Mouse (Mus musculus) telencephalon, adult 2 months (tissue): Measurements from ENCODE around the gene Slc35d3.
A peak's percentile ranks its signal among the peaks of the same experiment; 100 is the strongest.

ENCODE experiments used
- DNase-seq: peaks from one replicate; pipeline ENCODE4 v3.0.0-alpha.2; 2011; ENCODE audit warnings: low read depth, low spot score

The Slc35d3 gene

GRCm38 (mm10) chr10:19850998-19851691, at the start of gene Slc35d3:
Gene Slc35d3 (minus strand): TSS chr10:19851459.
- no peak for DNase-seq

GRCm38 (mm10) chr10:19900191-19900590, 48.9 kb upstream of the Slc35d3 start:
- DNase-seq = no peak

- peak; percentile 24 for DNase-seq
Observed at GRCm38 (mm10) chr10:19893976-19894375, 42.7 kb upstream of the Slc35d3 start.

GRCm38 (mm10) chr10:19893146-19893545, 41.9 kb upstream of the Slc35d3 start:
- DNase-seq = no peak

GRCm38 (mm10) chr10:19891686-19892085, 40.4 kb upstream of the Slc35d3 start:
- DNase-seq = no peak

- DNase-seq = peak; percentile 32
Observed at GRCm38 (mm10) chr10:19889908-19890307, 38.6 kb upstream of the Slc35d3 start.

- DNase-seq = no peak
Observed at GRCm38 (mm10) chr10:19886249-19886648, 35.0 kb upstream of the Slc35d3 start.

- no peak for DNase-seq
Observed at GRCm38 (mm10) chr10:19884409-19884808, 33.1 kb upstream of the Slc35d3 start.

GRCm38 (mm10) chr10:19880437-19880836, 29.2 kb upstream of the Slc35d3 start:
- DNase-seq = no peak

GRCm38 (mm10) chr10:19879161-19879560, 27.9 kb upstream of the Slc35d3 start:
- DNase-seq = no peak

- DNase-seq = no peak
Observed at GRCm38 (mm10) chr10:19877679-19878078, 26.4 kb upstream of the Slc35d3 start.

GRCm38 (mm10) chr10:19877257-19877656, 26.0 kb upstream of the Slc35d3 start:
- DNase-seq = no peak

- no peak for DNase-seq
Observed at GRCm38 (mm10) chr10:19876669-19877068, 25.4 kb upstream of the Slc35d3 start.

GRCm38 (mm10) chr10:19875346-19875745, 24.1 kb upstream of the Slc35d3 start:
- DNase-seq = no peak

- DNase-seq = peak; percentile 19
Observed at GRCm38 (mm10) chr10:19855597-19856306, 4.5 kb upstream of the Slc35d3 start.

GRCm38 (mm10) chr10:19853609-19854008, 2.4 kb upstream of the Slc35d3 start:
- DNase-seq = no peak

GRCm38 (mm10) chr10:19852776-19853175, 1.5 kb upstream of the Slc35d3 start:
- no peak for DNase-seq

GRCm38 (mm10) chr10:19850544-19850997, 688 bp downstream of the Slc35d3 start:
- DNase-seq = no peak

- no peak for DNase-seq
Observed at GRCm38 (mm10) chr10:19849771-19850365, 1.4 kb downstream of the Slc35d3 start.

GRCm38 (mm10) chr10:19848928-19849770, 2.1 kb downstream of the Slc35d3 start:
- DNase-seq = no peak

- no peak for DNase-seq
Observed at GRCm38 (mm10) chr10:19839836-19840235, 11.4 kb downstream of the Slc35d3 start.
